Mouse (Mus musculus) neutrophil, adult 5-6 weeks (primary cell): ENCODE results near the gene Wfdc2. TPM values are rescaled to one million over a fixed set of nuclear protein-coding genes. Genes with fewer than 3 reads are reported as not detected.

Experiments
- ATAC-seq: fragments of 151-379, 151-347 bp; 2 replicates; pipeline ENCODE4 v1.8.0; 2017; ENCODE audit warnings: mild to moderate bottlenecking, moderate TSS enrichment; ENCODE audit not compliant: insufficient number of reproducible peaks, poor library complexity, low FRiP score, severe bottlenecking; ENCODE audit errors: extremely low read depth
- total RNA-seq: library from RNA; stranded (forward); fragments of 200-1000 nt; gene quantifications from 2 replicates; pipeline ENCODE4 v1.2.3, GENCODE M21; 2017

Gene Wfdc2
- total RNA-seq = not detected in 2 replicates

GRCm38 (mm10) chr2:164562391-164563188 lies at the start of gene Wfdc2:
Gene Wfdc2, plus strand, starts transcription at chr2:164562413.
- no peak for ATAC-seq

- no peak for ATAC-seq
Measured at GRCm38 (mm10) chr2:164513389-164513788, 48.8 kb upstream of the Wfdc2 start.

GRCm38 (mm10) chr2:164514916-164515315 lies 47.3 kb upstream of the Wfdc2 start:
- ATAC-seq = no peak

- ATAC-seq = no peak
Measured at GRCm38 (mm10) chr2:164515897-164516296, 46.3 kb upstream of the Wfdc2 start.

GRCm38 (mm10) chr2:164516592-164516991 lies 45.6 kb upstream of the Wfdc2 start:
- ATAC-seq = no peak

GRCm38 (mm10) chr2:164517485-164518221 lies 44.6 kb upstream of the Wfdc2 start:
- ATAC-seq = peak; percentile 26; the same call in 1 of the 2 replicates

GRCm38 (mm10) chr2:164518266-164519170 lies 43.7 kb upstream of the Wfdc2 start:
- ATAC-seq = no peak

GRCm38 (mm10) chr2:164519171-164519526 lies 43.1 kb upstream of the Wfdc2 start:
- no peak for ATAC-seq

- ATAC-seq = peak; percentile 78
Measured at GRCm38 (mm10) chr2:164520782-164521181, 41.4 kb upstream of the Wfdc2 start.

GRCm38 (mm10) chr2:164521841-164522240 lies 40.4 kb upstream of the Wfdc2 start:
- peak; percentile 77 for ATAC-seq

GRCm38 (mm10) chr2:164522280-164522679 lies 39.9 kb upstream of the Wfdc2 start:
- no peak for ATAC-seq

- no peak for ATAC-seq
Measured at GRCm38 (mm10) chr2:164523301-164523773, 38.9 kb upstream of the Wfdc2 start.

GRCm38 (mm10) chr2:164528557-164528956 lies 33.7 kb upstream of the Wfdc2 start:
- no peak for ATAC-seq

- ATAC-seq = peak; percentile 81
Measured at GRCm38 (mm10) chr2:164531169-164531568, 31.0 kb upstream of the Wfdc2 start.

GRCm38 (mm10) chr2:164534315-164534714 lies 27.9 kb upstream of the Wfdc2 start:
- no peak; the same call in 1 of the 2 replicates for ATAC-seq

- no peak for ATAC-seq
Measured at GRCm38 (mm10) chr2:164537003-164537402, 25.2 kb upstream of the Wfdc2 start.

GRCm38 (mm10) chr2:164540652-164541427 lies 21.4 kb upstream of the Wfdc2 start:
- no peak for ATAC-seq

- no peak for ATAC-seq
Measured at GRCm38 (mm10) chr2:164542132-164542531, 20.1 kb upstream of the Wfdc2 start.
